13 mouse cellular contexts compared by ENCODE assay signal in genomic region chr12:111353008-111353407, GRCm38 (mm10). TPM values are rescaled to one million over a fixed set of nuclear protein-coding genes. Genes with fewer than 3 reads are reported as not detected.
A peak's percentile ranks its signal among the peaks of the same experiment; 100 is the strongest.
DNase-seq lines count a peak whose midpoint lies in the region; ATAC-seq and TF ChIP-seq lines count a peak whose summit lies in the region.
"Had no signal": no experiment of that assay in that cellular context is flagged by ENCODE, and none has a peak within 500 bp of the region (broad histone marks: within the 10 kb centered on the region; RNA-seq: fewer than 3 reads in every experiment).

No protein-coding gene starts in this region.

- no peaks in the 10 kb centered on the region for H3K9me3 ChIP-seq in kidney, embryonic 15.5 days (replicated peaks)
- H3K9me3 ChIP-seq in midbrain, embryonic 10.5 days (replicated peaks) = no peaks in the 10 kb centered on the region
- H3K9me3 ChIP-seq in midbrain, embryonic 11.5 days (ENCODE audit: control insufficient read depth, low read length) = no peaks in the 10 kb centered on the region
- H3K9me3 ChIP-seq in intestine, postnatal 0 days (ENCODE audit: control insufficient read depth) = no peaks in the 10 kb centered on the region
- no peaks in the 10 kb centered on the region for H3K9me3 ChIP-seq in stomach, postnatal 0 days (ENCODE audit: control insufficient read depth, low read length)
- H3K9me3 ChIP-seq in heart, embryonic 12.5 days (replicated peaks) = no peaks in the 10 kb centered on the region

- no peak overlapping the region for H3K4me3 ChIP-seq in kidney, embryonic 15.5 days (replicated peaks)
- no peak overlapping the region for H3K4me3 ChIP-seq in midbrain, embryonic 10.5 days
- H3K4me3 ChIP-seq in midbrain, embryonic 11.5 days (ENCODE audit: low read depth, low read length) = no peak overlapping the region
- no peak overlapping the region for H3K4me3 ChIP-seq in intestine, postnatal 0 days (ENCODE audit: low read depth, low read length)
- H3K4me3 ChIP-seq in stomach, postnatal 0 days (ENCODE audit: low read depth, low read length) = no peak overlapping the region
- no peak overlapping the region for H3K4me3 ChIP-seq in heart, embryonic 12.5 days

- H3K9ac ChIP-seq in kidney, embryonic 15.5 days = no peak overlapping the region
- no peak overlapping the region for H3K9ac ChIP-seq in midbrain, embryonic 11.5 days (ENCODE audit: low read length)
- no peak overlapping the region for H3K9ac ChIP-seq in intestine, postnatal 0 days (ENCODE audit: low read depth, low read length)
- no peak overlapping the region for H3K9ac ChIP-seq in stomach, postnatal 0 days (ENCODE audit: low read length)
- H3K9ac ChIP-seq in heart, embryonic 12.5 days = no peak overlapping the region

- H3K36me3 ChIP-seq in kidney, embryonic 15.5 days = no peaks in the 10 kb centered on the region
- H3K36me3 ChIP-seq in midbrain, embryonic 10.5 days = peaks cover 16% of the 10 kb centered on the region
- H3K36me3 ChIP-seq in midbrain, embryonic 11.5 days (ENCODE audit: control insufficient read depth, insufficient read depth, low read length) = no peaks in the 10 kb centered on the region
- H3K36me3 ChIP-seq in intestine, postnatal 0 days (ENCODE audit: control insufficient read depth, insufficient read depth) = peaks cover 9% of the 10 kb centered on the region; the same call in 1 of the 2 replicates
- H3K36me3 ChIP-seq in stomach, postnatal 0 days (ENCODE audit: control insufficient read depth, insufficient read depth, low read length) = no peaks in the 10 kb centered on the region
- no peaks in the 10 kb centered on the region for H3K36me3 ChIP-seq in heart, embryonic 12.5 days

- no peak overlapping the region for H3K4me2 ChIP-seq in kidney, embryonic 15.5 days
- H3K4me2 ChIP-seq in midbrain, embryonic 11.5 days = no peak overlapping the region
- peak overlapping the region; percentile 13; the same call in 1 of the 2 replicates for H3K4me2 ChIP-seq in intestine, postnatal 0 days (replicated peaks; ENCODE audit: low read depth)
- H3K4me2 ChIP-seq in stomach, postnatal 0 days (replicated peaks; ENCODE audit: low read depth) = no peak overlapping the region
- no peak overlapping the region for H3K4me2 ChIP-seq in heart, embryonic 12.5 days

- DNase-seq in kidney, postnatal 25 days = no peak
- no peak for DNase-seq in midbrain, embryonic 10.5 days (ENCODE audit: low spot score)
- DNase-seq in midbrain, embryonic 11.5 days (ENCODE audit: low spot score, missing footprints) = no peak
- DNase-seq in stomach, postnatal 0 days (ENCODE audit: low spot score) = peak; percentile 25
- DNase-seq in gastrocnemius, postnatal 10 days = no peak
- DNase-seq: thymus, postnatal 25 days had no signal

- ATAC-seq in kidney, embryonic 15.5 days (replicated peaks; ENCODE audit: low FRiP score) = no peak
- no peak for ATAC-seq in midbrain, embryonic 11.5 days (ENCODE audit: low FRiP score)
- peak; percentile 54 for ATAC-seq in intestine, postnatal 0 days
- peak; percentile 16; the same call in 1 of the 2 replicates for ATAC-seq in stomach, postnatal 0 days (ENCODE audit: low FRiP score, low TSS enrichment)
- no peak for ATAC-seq in heart, embryonic 12.5 days (ENCODE audit: insufficient number of reproducible peaks, low FRiP score)
- ATAC-seq: CD4-positive, CD25-positive, alpha-beta regulatory T cell, adult 4 months had no signal

- no peak for TF ChIP-seq CTCF in intestine, postnatal 0 days (IDR thresholded peaks at IDR 0.05; ENCODE audit: low read depth)
- no peak for TF ChIP-seq CTCF in stomach, postnatal 0 days (IDR thresholded peaks at IDR 0.05; ENCODE audit: low read depth)

- H3K27me3 ChIP-seq in kidney, embryonic 15.5 days = no peaks in the 10 kb centered on the region
- H3K27me3 ChIP-seq in midbrain, embryonic 10.5 days (ENCODE audit: low read depth, poor library complexity, severe bottlenecking) = no peaks in the 10 kb centered on the region
- no peaks in the 10 kb centered on the region for H3K27me3 ChIP-seq in midbrain, embryonic 11.5 days (ENCODE audit: control insufficient read depth, insufficient read depth, low read length)
- H3K27me3 ChIP-seq in intestine, postnatal 0 days (replicated peaks; ENCODE audit: control insufficient read depth, insufficient read depth, low read length) = no peaks in the 10 kb centered on the region
- no peaks in the 10 kb centered on the region for H3K27me3 ChIP-seq in stomach, postnatal 0 days (ENCODE audit: control insufficient read depth, insufficient read depth, low read length)
- no peaks in the 10 kb centered on the region for H3K27me3 ChIP-seq in heart, embryonic 12.5 days (replicated peaks)
- H3K27me3 ChIP-seq: Patski had no signal

- 76% methylated on average over 11 of the region's 11 CpGs for WGBS in kidney, embryonic 15.5 days
- WGBS in midbrain, embryonic 10.5 days = 94% methylated on average over 11 of the region's 11 CpGs
- WGBS in midbrain, embryonic 11.5 days = 95% methylated on average over 11 of the region's 11 CpGs
- 60% methylated on average over 11 of the region's 11 CpGs for WGBS in intestine, postnatal 0 days
- WGBS in stomach, postnatal 0 days = 57% methylated on average over 11 of the region's 11 CpGs
- 85% methylated on average over 11 of the region's 11 CpGs for WGBS in heart, embryonic 12.5 days

- no peak for TF ChIP-seq EP300 in stomach, postnatal 0 days (optimal IDR thresholded peaks at IDR 0.05)

- peak overlapping the region; percentile 68 for H3K27ac ChIP-seq in kidney, embryonic 15.5 days
- 0 out of 2 replicates have a peak overlapping the region, but pooled peaks have one; percentile 17 for H3K27ac ChIP-seq in midbrain, embryonic 10.5 days (replicated peaks)
- no peak overlapping the region for H3K27ac ChIP-seq in midbrain, embryonic 11.5 days (ENCODE audit: low read depth, low read length)
- H3K27ac ChIP-seq in intestine, postnatal 0 days (ENCODE audit: low read depth, low read length) = peak overlapping the region; percentile 65
- H3K27ac ChIP-seq in stomach, postnatal 0 days (replicated peaks) = peak overlapping the region; percentile 80
- no peak overlapping the region for H3K27ac ChIP-seq in heart, embryonic 12.5 days (ENCODE audit: poor library complexity, severe bottlenecking)

- H3K4me1 ChIP-seq in kidney, embryonic 15.5 days = peaks cover 72% of the 10 kb centered on the region
- H3K4me1 ChIP-seq in midbrain, embryonic 10.5 days = peaks cover 43% of the 10 kb centered on the region
- H3K4me1 ChIP-seq in midbrain, embryonic 11.5 days (ENCODE audit: control insufficient read depth, insufficient read depth, low read length) = peaks cover 16% of the 10 kb centered on the region
- H3K4me1 ChIP-seq in intestine, postnatal 0 days (replicated peaks; ENCODE audit: control insufficient read depth, insufficient read depth, low read length) = peaks cover 16% of the 10 kb centered on the region
- peaks cover 5% of the 10 kb centered on the region; the same call in 1 of the 2 replicates for H3K4me1 ChIP-seq in stomach, postnatal 0 days (replicated peaks; ENCODE audit: control insufficient read depth, insufficient read depth)
- H3K4me1 ChIP-seq in heart, embryonic 12.5 days (replicated peaks) = peaks cover 68% of the 10 kb centered on the region

RNA-seq across cellular contexts. Expression of gene Cdc42bpb, which starts 24.5 kb away (rescaled TPM):
- polyA plus RNA-seq in kidney, embryonic 15.5 days (2015; fragmentation: Nextera tagmentation; extraction: Ambion mirVana) = 31.9 and 40.0 TPM in 2 replicates
- 31.4 and 32.0 TPM in 2 replicates for polyA plus RNA-seq in midbrain, embryonic 10.5 days (2016; fragmentation: Nextera tagmentation; extraction: Ambion mirVana)
- 28.1 and 28.2 TPM in 2 replicates for polyA plus RNA-seq in midbrain, embryonic 11.5 days (2014; fragmentation: Nextera tagmentation; extraction: Ambion mirVana)
- 26.4 and 27.2 TPM in 2 replicates for polyA plus RNA-seq in intestine, postnatal 0 days (2015; fragmentation: Nextera tagmentation; extraction: Ambion mirVana)
- 18.6 and 18.7 TPM in 2 replicates for polyA plus RNA-seq in stomach, postnatal 0 days (2015; fragmentation: Nextera tagmentation; extraction: Ambion mirVana)
- 10 to 100 TPM; 48.3 to 55.8 TPM for total RNA-seq in gastrocnemius, postnatal 10 days (2021)
- polyA plus RNA-seq in heart, embryonic 12.5 days (2016; fragmentation: Nextera tagmentation; extraction: Ambion mirVana) = 33.5 and 38.2 TPM in 2 replicates

RNA-seq across cellular contexts. Expression of gene Lbhd2, which starts 53.6 kb away (rescaled TPM):
- polyA plus RNA-seq in kidney, embryonic 15.5 days (2015; fragmentation: Nextera tagmentation; extraction: Ambion mirVana) = 5.5 and 7.0 TPM in 2 replicates
- polyA plus RNA-seq in midbrain, embryonic 10.5 days (2016; fragmentation: Nextera tagmentation; extraction: Ambion mirVana) = not detected in 2 replicates
- not detected in 2 replicates for polyA plus RNA-seq in midbrain, embryonic 11.5 days (2014; fragmentation: Nextera tagmentation; extraction: Ambion mirVana)
- polyA plus RNA-seq in intestine, postnatal 0 days (2015; fragmentation: Nextera tagmentation; extraction: Ambion mirVana) = 2.2 and 2.8 TPM in 2 replicates
- 2.2 TPM in 2 replicates for polyA plus RNA-seq in stomach, postnatal 0 days (2015; fragmentation: Nextera tagmentation; extraction: Ambion mirVana)
- total RNA-seq in gastrocnemius, postnatal 10 days (2021) = under 1 TPM in 1 of 2 experiments, not detected in 1; 0.70 TPM
- 0.31 TPM in 1 of 2 replicates, not detected in the other for polyA plus RNA-seq in heart, embryonic 12.5 days (2016; fragmentation: Nextera tagmentation; extraction: Ambion mirVana)
- total RNA-seq: gastrocnemius, adult 8-10 months; heart, postnatal 4 days had no signal
- polyA plus RNA-seq: CD4-positive, CD25-positive, alpha-beta regulatory T cell, adult 4 months; Patski had no signal

Comparison
In these comparisons a context has a peak if more than half of its experiments do, and no peak if none do; other contexts are left out.
1. H3K27ac ChIP-seq: peak in kidney, embryonic 15.5 days (single experiment), midbrain, embryonic 10.5 days (single experiment), intestine, postnatal 0 days (single experiment) and stomach, postnatal 0 days (single experiment); none in midbrain, embryonic 11.5 days (single experiment) and heart, embryonic 12.5 days (single experiment).
2. ATAC-seq: peak in intestine, postnatal 0 days (single experiment) and stomach, postnatal 0 days (single experiment); none in kidney, embryonic 15.5 days (single experiment), midbrain, embryonic 11.5 days (single experiment) and heart, embryonic 12.5 days (single experiment).